Mouse (Mus musculus) layer of hippocampus, postnatal 14 days (tissue): ENCODE measurements around the gene Nelfa. TPM values are rescaled to one million over a fixed set of nuclear protein-coding genes. Genes with fewer than 3 reads are reported as not detected.

Experiments
- microRNA-seq, 2 experiments: library from miRNA; unstranded; fragments of <30 nt; microRNA quantifications; one replicate each; pipeline ENCODE4 v1.2.0; 2021
- total RNA-seq, 2 experiments: library from RNA; stranded (reverse); gene quantifications; 2 replicates each; pipeline ENCODE4 v1.2.3; 2021

The Nelfa gene
- total RNA-seq, 2 experiments from 2014 or later: 17.7 to 19.8 TPM

Small RNA genes lying within 50 kb of the gene (microRNA-seq; reads per million reads assigned to microRNA genes)
- gene Mir7024: 1.1 to 3.1 reads per million in 2 experiments

Other genes starting within 250 kb of the Nelfa start
- 100 to 1,000 TPM; 137 to 159 TPM for gene Fgfr3, start 214.7 kb downstream of the Nelfa start, total RNA-seq
- gene Letm1, start 153.6 kb downstream of the Nelfa start, total RNA-seq: 100 to 1,000 TPM in 1 of 2 experiments, 10 to 100 TPM in 1; 96.8 to 105 TPM
- 100 to 1,000 TPM; 112 to 120 TPM for gene Nsd2, start 115.7 kb downstream of the Nelfa start, total RNA-seq
- gene Gm1673, start 47.0 kb upstream of the Nelfa start, total RNA-seq: 10 to 100 TPM; 89.0 to 91.6 TPM
- 10 to 100 TPM; 92.6 to 94.1 TPM for gene Nat8l, start 59.6 kb upstream of the Nelfa start, total RNA-seq
- gene Poln, start 233.0 kb upstream of the Nelfa start, total RNA-seq: under 1 TPM; 0.67 to 0.81 TPM
- 1 to 10 TPM; 5.8 to 7.5 TPM for gene Haus3, start 233.1 kb upstream of the Nelfa start, total RNA-seq